Mouse (Mus musculus) ES-CJ7 (cell line): ENCODE results near the gene Wdr70.

Experiments used
- DNase-seq: peaks from one replicate; pipeline ENCODE4 v3.0.0; 2011; ENCODE audit warnings: low read depth, low spot score

Wdr70 gene

DNA sequence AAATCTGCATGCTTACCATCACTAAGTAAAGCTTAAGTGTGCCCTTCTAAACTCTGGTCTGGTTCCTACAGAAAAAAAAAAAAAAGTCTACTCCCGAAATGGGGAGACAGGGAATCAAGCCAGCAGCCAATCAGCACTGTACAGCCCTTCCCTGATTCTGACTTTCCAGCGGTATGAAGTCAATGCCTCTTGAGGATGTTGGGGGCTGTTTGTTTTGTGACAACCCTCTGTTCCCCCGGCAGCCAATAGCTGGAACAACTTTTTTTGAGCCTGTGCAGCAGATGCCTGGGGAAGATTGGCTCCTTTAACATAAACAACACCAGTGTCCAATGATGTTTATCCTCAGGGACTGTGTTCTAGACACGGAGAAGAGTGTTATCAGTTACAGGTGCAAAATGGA is 164.4 kb downstream of the Wdr70 start:
- DNase-seq, result no peak

GRCm38 (mm10) chr15:7934105-7934504 is 164.9 kb downstream of the Wdr70 start:
- no peak for DNase-seq

DNA sequence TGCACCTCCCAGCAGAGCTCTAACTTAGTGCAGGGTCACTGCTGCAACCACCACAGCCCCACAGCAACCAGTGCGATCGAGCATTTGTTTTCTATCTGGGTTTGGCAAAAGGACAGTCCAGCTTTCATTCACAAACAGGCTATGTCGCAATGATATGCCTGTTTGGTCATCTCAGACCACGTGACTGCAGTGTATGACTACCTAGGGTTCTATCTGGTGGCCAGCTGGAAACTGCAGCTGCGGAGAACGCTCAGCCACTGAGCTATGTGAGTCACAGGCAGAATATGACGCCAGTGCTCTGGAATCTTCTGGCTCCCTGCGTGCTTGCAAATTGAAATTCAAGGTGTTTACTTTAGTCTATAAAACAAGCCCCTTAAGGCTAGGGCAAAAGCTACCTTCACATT is 167.4 kb downstream of the Wdr70 start:
- no peak for DNase-seq

DNA sequence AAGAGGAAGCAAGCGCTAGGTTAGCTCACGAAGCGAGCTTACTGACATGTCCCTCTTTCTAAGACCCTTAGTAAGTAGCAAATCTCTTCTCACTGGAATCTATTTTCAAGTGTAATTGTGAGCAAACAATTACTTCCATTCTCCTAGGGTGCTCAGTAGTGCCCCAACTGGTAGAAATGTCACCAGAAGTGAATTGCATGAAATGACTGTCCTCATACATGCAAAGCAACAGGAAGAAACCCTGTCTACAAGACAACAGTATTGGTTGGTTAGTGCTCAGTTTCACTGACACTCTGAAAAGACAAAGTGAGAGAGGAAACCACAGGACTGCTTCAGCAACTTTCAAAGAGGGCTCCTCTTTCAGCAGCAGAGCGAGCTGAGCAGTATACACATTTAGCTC is 173.6 kb downstream of the Wdr70 start:
- DNase-seq, result peak; percentile 25

DNA sequence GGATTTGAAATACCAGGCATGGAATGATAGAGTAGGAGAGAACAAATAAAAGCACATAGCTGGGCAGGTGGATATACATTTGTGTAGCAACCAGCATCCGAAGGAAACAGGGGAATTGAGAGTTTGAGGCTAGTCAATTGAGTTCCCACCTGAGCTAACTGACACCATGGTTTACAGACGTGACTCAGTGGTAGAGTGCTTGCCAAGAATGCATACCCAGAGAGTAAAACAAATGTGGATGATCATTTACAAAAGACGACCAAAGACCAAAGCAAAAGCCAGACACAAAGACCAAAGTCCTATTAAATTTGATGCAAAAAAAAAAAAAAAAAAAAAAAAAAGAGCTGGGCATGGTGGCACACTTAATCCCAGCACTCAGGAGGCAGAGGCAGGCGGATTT is 175.7 kb downstream of the Wdr70 start:
- no peak for DNase-seq

- no peak for DNase-seq
Measured at GRCm38 (mm10) chr15:7922291-7923037, 176.5 kb downstream of the Wdr70 start.

- no peak for DNase-seq
Measured at GRCm38 (mm10) chr15:7921124-7921523, 177.9 kb downstream of the Wdr70 start.

DNA sequence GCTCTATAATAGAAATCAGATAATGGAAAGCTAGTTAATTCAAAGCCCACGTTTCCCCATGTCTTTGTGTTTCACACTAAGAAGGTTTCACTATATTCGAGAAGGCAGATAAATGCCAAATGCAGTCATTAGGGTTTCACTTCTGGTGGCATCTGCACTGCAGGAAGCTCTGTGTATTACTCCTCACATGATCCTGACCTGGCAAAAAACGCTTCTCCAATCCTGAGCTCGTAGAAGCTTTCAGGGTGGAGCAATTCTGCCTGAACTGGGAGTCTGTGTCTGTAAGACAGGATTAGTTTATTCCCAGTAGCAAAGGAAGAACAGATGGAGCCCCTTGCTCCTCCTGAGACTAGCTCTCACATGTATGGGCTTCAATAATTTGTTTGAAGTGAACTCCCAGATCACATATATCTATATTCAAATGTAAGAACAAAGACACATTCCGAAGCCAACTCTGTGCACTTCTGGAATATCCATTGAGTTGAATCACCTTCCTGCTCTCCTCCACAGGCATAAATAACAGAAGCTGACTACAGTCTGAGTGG is 192.4 kb downstream of the Wdr70 start:
- no peak for DNase-seq

- DNase-seq, result peak; percentile 44
Measured at GRCm38 (mm10) chr15:7899286-7899685, 199.7 kb downstream of the Wdr70 start.

GRCm38 (mm10) chr15:7891547-7892282 is 207.3 kb downstream of the Wdr70 start:
- DNase-seq, result no peak

- no peak for DNase-seq
Measured at GRCm38 (mm10) chr15:7890286-7890685, 208.7 kb downstream of the Wdr70 start.

DNA sequence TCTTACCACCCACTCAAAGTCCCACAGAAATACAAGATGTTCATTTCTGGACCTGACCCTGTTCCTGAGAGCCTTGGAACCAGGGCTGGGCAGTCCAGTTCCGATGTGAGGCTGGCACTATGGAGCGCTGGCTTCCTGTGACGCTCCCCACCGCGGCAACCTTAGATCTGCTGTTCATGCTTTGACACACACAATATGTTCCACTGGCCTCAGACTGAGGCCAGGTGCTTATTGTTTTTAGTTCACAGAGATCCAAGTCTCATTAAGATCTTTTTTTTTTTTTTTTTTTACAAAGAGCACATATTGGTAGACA is 209.7 kb downstream of the Wdr70 start:
- DNase-seq, result no peak

DNA sequence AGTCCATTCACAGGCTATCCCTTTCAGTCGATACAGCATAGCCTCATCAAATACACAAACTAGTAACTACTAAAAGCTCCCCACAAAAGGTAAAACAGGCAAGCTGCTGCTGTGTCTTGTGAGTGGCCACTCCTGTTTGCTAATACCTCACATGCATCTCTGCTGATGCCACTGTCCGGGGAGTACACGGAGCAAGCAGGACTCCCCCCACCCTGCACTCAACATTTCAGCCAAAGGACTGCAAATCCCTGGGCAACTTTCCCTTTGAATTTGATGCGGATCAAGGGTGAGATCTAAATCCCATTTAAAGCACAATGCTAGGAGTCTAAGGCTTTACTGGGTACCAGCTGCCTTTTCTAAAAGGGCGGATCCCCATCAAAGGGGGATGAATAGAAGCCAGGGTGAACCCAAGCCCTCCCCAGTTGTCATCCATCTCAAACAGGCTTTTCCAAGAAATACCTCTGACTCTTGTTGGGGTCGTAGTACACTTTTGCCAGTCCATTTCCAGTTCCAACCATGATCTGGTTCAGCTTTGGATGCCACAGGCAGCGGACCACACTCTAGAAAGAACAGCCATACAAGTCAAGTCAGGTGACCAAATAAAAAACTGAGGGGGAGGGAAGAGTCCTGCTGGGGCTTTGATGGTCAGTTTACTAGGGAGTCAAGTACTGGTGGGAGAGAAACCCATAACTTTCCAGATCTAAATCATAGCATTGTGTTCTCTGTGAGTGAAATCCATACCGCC is 210.2 kb downstream of the Wdr70 start:
- no peak for DNase-seq

GRCm38 (mm10) chr15:7886591-7886990 is 212.4 kb downstream of the Wdr70 start:
- no peak for DNase-seq

- no peak for DNase-seq
Measured at GRCm38 (mm10) chr15:7885106-7885505, 213.9 kb downstream of the Wdr70 start.

GRCm38 (mm10) chr15:7884181-7884580 is 214.8 kb downstream of the Wdr70 start:
- no peak for DNase-seq

GRCm38 (mm10) chr15:7879956-7880355 is 219.1 kb downstream of the Wdr70 start:
- no peak for DNase-seq

DNA sequence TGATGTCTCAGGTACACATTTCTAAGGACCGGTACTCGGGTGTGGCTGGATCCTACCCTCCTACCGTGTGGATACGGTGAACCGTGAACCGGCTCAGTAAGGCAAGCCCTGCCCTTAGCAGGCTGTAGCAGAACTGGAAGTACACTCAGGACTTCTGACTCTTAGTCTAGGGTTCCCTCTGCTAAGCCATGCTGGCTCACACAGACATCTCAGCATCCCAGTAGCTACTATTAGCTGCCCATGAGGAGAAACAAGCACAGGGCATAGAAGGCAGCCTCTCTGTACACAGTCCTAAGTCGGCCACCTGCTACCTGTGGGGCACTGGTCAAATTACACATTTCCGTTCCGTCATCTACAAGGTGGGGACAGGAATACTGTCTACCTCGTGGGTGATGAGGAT is 220.1 kb downstream of the Wdr70 start:
- DNase-seq, result no peak

DNA sequence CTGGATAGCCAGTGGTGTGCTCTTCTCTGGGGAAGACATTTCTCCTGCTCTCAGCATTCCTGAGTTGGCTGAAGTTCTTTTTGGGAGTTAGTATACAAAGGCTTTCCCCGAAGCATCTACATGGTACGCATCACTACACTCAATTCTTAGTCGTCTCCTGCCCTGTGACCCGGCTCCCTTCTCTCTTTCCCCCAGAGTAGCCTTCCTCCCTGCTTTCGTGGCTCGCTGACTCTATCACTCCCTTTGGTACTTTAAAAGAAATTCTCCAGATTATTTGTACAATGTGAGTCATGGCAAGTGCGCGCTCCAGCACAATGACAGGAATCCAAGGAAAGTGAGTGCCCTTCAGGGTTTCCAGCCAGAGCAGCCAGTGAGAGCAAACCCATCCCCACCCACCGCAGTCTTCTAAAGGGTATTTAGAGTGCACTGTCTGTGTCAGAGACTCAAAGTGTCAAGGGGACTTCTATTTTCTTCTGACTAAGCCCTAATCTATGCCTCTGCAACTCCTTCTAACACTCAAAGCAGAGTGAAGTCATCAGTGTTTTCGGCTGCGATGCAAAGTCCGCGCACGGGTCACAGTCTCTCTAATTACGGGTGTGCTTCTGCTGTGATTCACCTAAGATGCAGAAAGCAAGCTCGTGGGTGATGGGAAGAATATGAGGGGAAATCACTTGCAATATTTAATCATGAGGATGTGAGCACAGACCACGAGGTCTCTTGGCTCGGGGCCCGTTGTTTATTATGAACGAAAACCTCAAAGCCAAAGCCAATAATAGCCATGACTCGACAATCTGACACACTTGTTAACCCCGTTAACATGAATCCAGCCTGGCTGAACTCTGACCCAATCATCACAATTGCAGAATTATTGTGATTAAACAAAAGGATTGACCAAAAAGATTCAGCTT is 221.2 kb downstream of the Wdr70 start:
- DNase-seq, result no peak

- no peak for DNase-seq
Measured at GRCm38 (mm10) chr15:7875879-7876278, 223.1 kb downstream of the Wdr70 start.

- no peak for DNase-seq
Measured at GRCm38 (mm10) chr15:7872473-7872872, 226.5 kb downstream of the Wdr70 start.
